Mouse (Mus musculus) kidney, embryonic 14.5 days (tissue): ENCODE measurements around the gene Snrnp25. TPM values are rescaled to one million over a fixed set of nuclear protein-coding genes. Genes with fewer than 3 reads are reported as not detected.

Source experiments
- ATAC-seq: fragments of 200-750 bp; cut with Nextera tagmentation; 2 replicates; pipeline ENCODE4 v1.8.0; 2017; ENCODE audit warnings: moderate number of reproducible peaks, mild to moderate bottlenecking, moderate TSS enrichment, moderate library complexity; ENCODE audit not compliant: low FRiP score, low TSS enrichment
- H3K27ac ChIP-seq: fragments of 300-500 bp; sonication (generic); 2 replicates; pipeline ENCODE4 v1.5.1; 2014; ENCODE audit warnings: low read depth, mild to moderate bottlenecking, low read length, moderate library complexity, mixed read lengths
- H3K27me3 ChIP-seq: fragments of 300-500 bp; sonication (generic); 2 replicates; pipeline ENCODE4 v1.6.1; 2014; ENCODE audit warnings: mild to moderate bottlenecking, low read length; ENCODE audit not compliant: control insufficient read depth, insufficient read depth
- H3K36me3 ChIP-seq: fragments of 300-500 bp; sonication (generic); 2 replicates; pipeline ENCODE4 v1.6.1; 2014; ENCODE audit warnings: low read length, mixed read lengths; ENCODE audit not compliant: control insufficient read depth, insufficient read depth
- H3K4me1 ChIP-seq: fragments of 300-500 bp; sonication (generic); 2 replicates; pipeline ENCODE4 v1.6.1; 2014; ENCODE audit warnings: low read length, mixed read lengths; ENCODE audit not compliant: control insufficient read depth, insufficient read depth
- H3K4me2 ChIP-seq: fragments of 300-500 bp; sonication (generic); replicated peaks from 2 replicates; pipeline ENCODE4 v1.6.1; 2014; ENCODE audit warnings: low read depth, mild to moderate bottlenecking, low read length
- H3K4me3 ChIP-seq: fragments of 300-500 bp; sonication (generic); 2 replicates; pipeline ENCODE4 v1.5.1; 2014; ENCODE audit warnings: mild to moderate bottlenecking, low read length
- H3K9ac ChIP-seq: fragments of 300-500 bp; sonication (generic); 2 replicates; pipeline ENCODE4 v1.6.1; 2014; ENCODE audit warnings: low read depth, mild to moderate bottlenecking, low read length, moderate library complexity
- H3K9me3 ChIP-seq: fragments of 300-500 bp; sonication (generic); 2 replicates; pipeline ENCODE4 v1.6.1; 2016; ENCODE audit warnings: low read length; ENCODE audit not compliant: control insufficient read depth
- WGBS: fragments of 180-500 bp; shearing (Covaris S2); extraction: QIAGEN DNeasy Blood & Tissue Kit; methylation state at CpG from one replicate; pipeline ENCODE4 v1.1.7; 2014; 5-methylcytosine and 5-hydroxymethylcytosine counted together
- polyA plus RNA-seq: library from polyadenylated mRNA; unstranded; fragments of >200 nt; fragmentation: Nextera tagmentation; extraction: Ambion mirVana; gene quantifications from 2 replicates; pipeline ENCODE4 v1.2.1, GENCODE M21; 2014

Gene Snrnp25
- polyA plus RNA-seq, 1 experiment from 2014 or later = 71.7 TPM

DNA sequence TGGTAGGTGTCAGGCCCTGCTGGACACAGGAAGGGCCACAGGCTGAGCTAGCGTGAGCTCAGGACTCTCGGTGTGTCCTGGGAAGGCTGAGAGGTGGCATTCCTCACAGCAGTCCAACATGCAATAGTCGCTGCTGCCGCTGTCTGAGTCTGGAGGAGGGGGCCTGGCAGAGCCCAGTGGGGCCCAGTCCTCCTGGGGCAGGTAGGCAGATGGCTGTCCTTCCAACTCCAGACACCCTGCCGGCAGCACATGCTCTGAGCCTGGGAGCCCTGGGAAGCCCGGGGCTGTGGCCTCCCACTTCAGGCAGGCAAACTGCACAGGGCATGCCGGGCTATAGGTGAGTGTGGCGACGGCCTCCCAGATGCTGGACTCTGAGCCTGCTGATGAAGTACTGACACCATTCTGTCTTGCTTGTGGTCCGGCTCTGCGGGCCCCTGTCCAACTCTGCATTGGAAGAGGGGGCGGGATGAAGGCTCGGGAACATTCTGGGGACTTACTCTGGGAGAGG lies 14.6 kb upstream of the Snrnp25 start:
- Histone ChIP-seq H3K4me2 (no peak overlapping the region), H3K4me3 (no peak overlapping the region), H3K36me3 (no peaks in the 10 kb centered on the region), H3K9me3 (no peaks in the 10 kb centered on the region), H3K27me3 (no peaks in the 10 kb centered on the region), H3K4me1 (no peaks in the 10 kb centered on the region), H3K27ac (no peak overlapping the region), H3K9ac (no peak overlapping the region)
- 73% methylated on average over 13 of the region's 13 CpGs for WGBS
- ATAC-seq = no peak

GRCm38 (mm10) chr11:32193156-32193555 lies 12.1 kb upstream of the Snrnp25 start:
- Histone ChIP-seq H3K27ac (no peak overlapping the region), H3K36me3 (no peaks in the 10 kb centered on the region), H3K4me3 (no peak overlapping the region), H3K9me3 (no peaks in the 10 kb centered on the region), H3K9ac (no peak overlapping the region), H3K27me3 (no peaks in the 10 kb centered on the region), H3K4me1 (no peaks in the 10 kb centered on the region), H3K4me2 (no peak overlapping the region)
- ATAC-seq = no peak
- WGBS = 74% methylated on average over 10 of the region's 10 CpGs

DNA sequence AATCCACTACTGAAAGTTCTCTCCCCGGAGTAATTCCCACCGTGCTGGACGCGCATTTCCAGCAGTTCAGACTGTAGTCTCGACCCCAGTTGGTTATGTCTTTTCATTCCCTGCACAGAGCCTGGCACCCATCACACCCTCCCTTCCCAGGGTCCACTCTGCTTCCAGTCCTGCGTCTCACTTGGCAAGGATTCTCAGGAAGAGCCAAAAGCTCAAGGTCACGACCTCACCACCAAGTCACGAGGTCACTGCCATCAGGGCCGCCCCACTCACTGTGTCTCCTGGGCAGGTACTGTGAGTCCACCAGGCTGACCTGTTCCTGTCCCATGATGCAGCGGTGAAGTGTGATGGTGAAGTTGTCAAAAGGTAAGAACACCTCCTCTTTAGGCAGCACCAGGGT lies 11.1 kb upstream of the Snrnp25 start:
- Histone ChIP-seq H3K27me3 (no peaks in the 10 kb centered on the region), H3K4me3 (no peak overlapping the region), H3K36me3 (no peaks in the 10 kb centered on the region), H3K4me1 (no peaks in the 10 kb centered on the region), H3K9ac (no peak overlapping the region), H3K9me3 (no peaks in the 10 kb centered on the region), H3K27ac (no peak overlapping the region), H3K4me2 (no peak overlapping the region)
- no peak for ATAC-seq
- WGBS = 78% methylated on average over 10 of the region's 10 CpGs

GRCm38 (mm10) chr11:32194626-32195025 lies 10.6 kb upstream of the Snrnp25 start:
- no peak for ATAC-seq
- Histone ChIP-seq H3K9me3 (no peaks in the 10 kb centered on the region), H3K27me3 (no peaks in the 10 kb centered on the region), H3K9ac (no peak overlapping the region), H3K27ac (no peak overlapping the region), H3K4me1 (no peaks in the 10 kb centered on the region), H3K4me3 (no peak overlapping the region), H3K4me2 (no peak overlapping the region), H3K36me3 (no peaks in the 10 kb centered on the region)
- 83% methylated on average over 5 of the region's 5 CpGs for WGBS

GRCm38 (mm10) chr11:32195867-32196540 lies 9.2 kb upstream of the Snrnp25 start:
- Histone ChIP-seq H3K4me2 (no peak overlapping the region), H3K27me3 (no peaks in the 10 kb centered on the region), H3K4me1 (no peaks in the 10 kb centered on the region), H3K9ac (no peak overlapping the region), H3K4me3 (no peak overlapping the region), H3K9me3 (no peaks in the 10 kb centered on the region), H3K36me3 (no peaks in the 10 kb centered on the region), H3K27ac (no peak overlapping the region)
- ATAC-seq = no peak
- WGBS = 45% methylated on average over 11 of the region's 11 CpGs

GRCm38 (mm10) chr11:32196727-32197126 lies 8.5 kb upstream of the Snrnp25 start:
- no peak overlapping the region for H3K4me3 ChIP-seq
- WGBS = 56% methylated on average over 6 of the region's 6 CpGs
- H3K9me3 ChIP-seq = no peaks in the 10 kb centered on the region
- ATAC-seq = no peak
- no peak overlapping the region for H3K27ac ChIP-seq
- no peaks in the 10 kb centered on the region for H3K36me3 ChIP-seq
- H3K4me1 ChIP-seq = no peaks in the 10 kb centered on the region
- no peak overlapping the region for H3K4me2 ChIP-seq
- no peaks in the 10 kb centered on the region for H3K27me3 ChIP-seq
- no peak overlapping the region for H3K9ac ChIP-seq

DNA sequence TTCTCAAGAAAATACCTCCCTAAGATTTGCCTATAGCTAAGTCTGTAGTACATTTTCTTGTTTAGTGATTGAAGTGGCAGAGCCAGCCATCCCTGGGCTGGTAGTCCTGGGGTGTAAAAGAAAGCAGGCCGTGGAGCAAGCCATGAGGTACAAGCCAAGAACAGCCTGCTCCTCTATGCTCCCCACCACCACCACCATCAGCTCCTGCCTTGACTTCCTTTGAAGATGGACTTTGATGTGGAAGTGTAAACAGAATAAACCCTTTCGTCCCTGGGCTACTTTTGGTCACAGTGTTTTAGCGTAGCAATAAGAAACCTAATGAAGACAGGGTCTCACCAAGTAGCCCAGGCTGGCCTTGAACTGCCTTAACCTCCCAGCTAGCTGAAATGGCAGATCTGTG lies 7.4 kb upstream of the Snrnp25 start:
- Histone ChIP-seq H3K4me2 (no peak overlapping the region), H3K4me1 (no peaks in the 10 kb centered on the region), H3K36me3 (no peaks in the 10 kb centered on the region), H3K4me3 (no peak overlapping the region), H3K27me3 (no peaks in the 10 kb centered on the region), H3K27ac (no peak overlapping the region), H3K9me3 (no peaks in the 10 kb centered on the region), H3K9ac (no peak overlapping the region)
- WGBS = 27% methylated on average over 3 of the region's 3 CpGs
- ATAC-seq = no peak

- Histone ChIP-seq H3K4me1 (no peaks in the 10 kb centered on the region), H3K36me3 (no peaks in the 10 kb centered on the region), H3K27me3 (no peaks in the 10 kb centered on the region), H3K4me3 (no peak overlapping the region), H3K9me3 (no peaks in the 10 kb centered on the region), H3K4me2 (no peak overlapping the region), H3K27ac (no peak overlapping the region), H3K9ac (no peak overlapping the region)
- 70% methylated on average over 14 of the region's 14 CpGs for WGBS
- no peak for ATAC-seq
These were observed 6.8 kb upstream of the Snrnp25 start for GRCm38 (mm10) chr11:32198256-32198955.

DNA sequence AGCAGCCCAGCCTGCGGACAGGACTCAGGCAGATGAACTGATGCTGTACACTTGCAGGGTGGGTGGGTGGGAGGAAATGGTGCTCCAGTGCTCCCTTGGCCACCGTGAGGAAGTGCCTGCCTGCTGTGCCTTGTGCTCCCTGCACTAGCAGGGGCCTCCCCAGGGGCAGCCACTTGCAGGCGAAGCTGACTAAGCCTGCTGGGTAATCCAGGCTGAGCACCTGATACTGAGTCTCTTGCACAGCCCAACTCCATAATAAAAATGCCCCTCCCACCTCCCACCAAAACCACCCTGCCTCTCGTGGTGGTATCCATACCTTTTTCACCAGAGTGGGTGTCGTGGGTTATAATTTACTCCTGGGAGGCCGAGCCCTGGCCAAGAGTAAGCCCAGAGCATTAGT lies 6.0 kb upstream of the Snrnp25 start:
- H3K27me3 ChIP-seq = no peaks in the 10 kb centered on the region
- no peaks in the 10 kb centered on the region for H3K36me3 ChIP-seq
- H3K4me2 ChIP-seq = no peak overlapping the region
- H3K27ac ChIP-seq = no peak overlapping the region
- no peaks in the 10 kb centered on the region for H3K4me1 ChIP-seq
- WGBS = 39% methylated on average over 6 of the region's 6 CpGs
- H3K4me3 ChIP-seq = no peak overlapping the region
- no peak overlapping the region for H3K9ac ChIP-seq
- ATAC-seq = no peak
- H3K9me3 ChIP-seq = no peaks in the 10 kb centered on the region
